Mouse (Mus musculus) MEL (cell line): Measurements from ENCODE around the gene Lhx2.

Experiments
- CHD1 ChIP-seq: IDR thresholded peaks from 2 replicates; pipeline ENCODE4 v1.6.1; 2012; ENCODE audit warnings: low read depth, mild to moderate bottlenecking, inconsistent platforms, low read length, improper control_type of control experiment
- CTCF ChIP-seq, 3 experiments: IDR thresholded peaks in 2 of 3; conservative IDR thresholded peaks in 1 of 3; 2 replicates each; pipeline ENCODE4 v1.5.1; 2011 to 2012; ENCODE audit warnings: low read length in 3 of 3, low read depth in 2 of 3, mild to moderate bottlenecking in 2 of 3, improper control_type of control experiment in 1 of 3, inconsistent platforms in 1 of 3, mixed read lengths in 1 of 3, moderate library complexity in 1 of 3; ENCODE audit not compliant: control insufficient read depth in 1 of 3, insufficient read depth in 1 of 3, poor library complexity in 1 of 3, severe bottlenecking in 1 of 3
- GABPA ChIP-seq: IDR thresholded peaks from 2 replicates; pipeline ENCODE4 v1.6.1; 2012; ENCODE audit warnings: low read depth, mild to moderate bottlenecking, inconsistent platforms, low read length, improper control_type of control experiment, moderate library complexity
- RCOR1 ChIP-seq: IDR thresholded peaks from 2 replicates; pipeline ENCODE4 v1.6.1; 2012; ENCODE audit warnings: low read depth, mild to moderate bottlenecking, inconsistent platforms, low read length, improper control_type of control experiment
- USF1 ChIP-seq: IDR thresholded peaks from 2 replicates; pipeline ENCODE4 v1.6.1; 2014; ENCODE audit warnings: low read depth, mild to moderate bottlenecking, inconsistent platforms, low read length, improper control_type of control experiment, moderate library complexity

- TF ChIP-seq CTCF (IDR thresholded peaks at IDR 0.05 in 2 of 3, conservative IDR thresholded peaks at IDR 0.05 in 1 of 3; ENCODE audit: control insufficient read depth in 1 of 3, insufficient read depth in 1 of 3, low read depth in 2 of 3, low read length in 3 of 3, poor library complexity in 1 of 3, severe bottlenecking in 1 of 3): no peak
- TF ChIP-seq USF1: no peak
- no peak for TF ChIP-seq RCOR1
- TF ChIP-seq GABPA: no peak
- TF ChIP-seq CHD1: no peak
Measured at GRCm38 (mm10) chr2:38352321-38353007, 13.4 kb downstream of the Lhx2 start.
